Mouse (Mus musculus) cerebellum, postnatal 14 days (tissue): Measurements from ENCODE around the gene RPS10-NUDT3.

Experiments used
- DNase-seq, 2 experiments: peaks; one replicate each; pipeline ENCODE4 v3.0.0; 2021; ENCODE audit warnings: mixed read lengths in 2 of 2

The RPS10-NUDT3 gene

GRCm38 (mm10) chr17:27573772-27574320 lies 61.2 kb downstream of the RPS10-NUDT3 start:
- no peak for DNase-seq

- no peak for DNase-seq
Observed at GRCm38 (mm10) chr17:27571315-27571714, 63.7 kb downstream of the RPS10-NUDT3 start.

DNA sequence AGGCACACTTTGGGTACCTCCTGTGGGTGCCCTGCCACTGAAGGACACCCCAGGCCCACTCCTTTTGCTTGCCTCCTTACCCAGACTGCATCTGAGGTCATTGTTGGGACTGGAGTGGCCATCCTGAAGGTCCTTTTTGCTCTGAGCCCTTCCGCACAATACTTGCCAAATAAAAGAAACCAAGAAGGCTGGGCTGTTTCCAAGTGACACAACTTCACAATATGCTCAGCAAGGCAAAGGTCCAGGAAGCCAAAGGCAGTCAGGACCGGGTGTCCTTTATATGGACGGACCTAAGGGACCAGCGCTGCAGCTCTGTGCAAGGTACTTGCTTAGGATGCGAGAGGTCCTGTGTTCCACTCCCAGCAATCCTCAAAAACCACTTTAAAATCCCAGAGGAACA lies 66.8 kb downstream of the RPS10-NUDT3 start:
- no peak for DNase-seq

GRCm38 (mm10) chr17:27565942-27566267 lies 69.1 kb downstream of the RPS10-NUDT3 start:
- DNase-seq = no peak

- DNase-seq = peak; percentile 99 to 100
Observed at GRCm38 (mm10) chr17:27565163-27565941, 69.7 kb downstream of the RPS10-NUDT3 start, which contains the start of gene AI413582. AI413582 (minus strand) TSS chr17:27565756.

- DNase-seq = no peak
Observed at GRCm38 (mm10) chr17:27564391-27565162, 70.4 kb downstream of the RPS10-NUDT3 start.

GRCm38 (mm10) chr17:27563771-27564244 lies 71.2 kb downstream of the RPS10-NUDT3 start:
- DNase-seq = peak in 1 of 2 experiments; percentile 63

DNA sequence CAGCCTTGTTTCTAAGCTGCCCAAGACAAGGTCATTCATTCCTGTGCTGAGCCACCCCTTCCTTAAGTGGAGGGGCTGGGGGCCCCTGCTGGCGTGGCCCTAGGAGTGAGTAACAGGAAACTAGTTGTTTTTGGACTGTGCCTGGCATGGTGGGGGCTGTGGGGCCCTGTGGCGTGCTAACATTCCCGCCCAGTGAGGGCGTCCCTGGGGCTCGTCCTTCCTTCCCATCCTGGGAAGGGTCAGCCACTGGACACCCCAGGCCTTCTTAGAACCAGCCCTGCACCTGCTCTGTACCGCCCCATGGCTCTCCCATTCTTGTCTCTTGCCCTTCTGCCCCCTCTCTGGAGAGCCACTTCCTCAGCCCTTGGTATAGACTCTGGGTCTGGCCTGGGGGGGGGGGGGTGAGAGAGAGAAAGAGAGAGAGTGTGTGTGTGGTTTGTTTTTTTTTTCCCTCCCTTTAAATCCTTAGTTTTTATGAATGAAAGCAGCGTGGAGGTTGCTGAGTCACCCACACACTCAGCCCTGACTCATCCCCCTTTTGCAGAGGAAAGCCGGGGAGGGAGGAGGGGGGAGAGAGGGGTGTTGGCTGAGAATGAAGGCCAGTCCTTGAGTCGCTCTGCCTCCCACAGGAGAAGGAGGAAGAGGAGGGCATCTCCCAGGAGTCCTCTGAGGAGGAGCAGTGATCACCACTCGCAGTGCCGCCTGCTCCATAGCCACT lies 73.1 kb downstream of the RPS10-NUDT3 start:
- no peak for DNase-seq

DNA sequence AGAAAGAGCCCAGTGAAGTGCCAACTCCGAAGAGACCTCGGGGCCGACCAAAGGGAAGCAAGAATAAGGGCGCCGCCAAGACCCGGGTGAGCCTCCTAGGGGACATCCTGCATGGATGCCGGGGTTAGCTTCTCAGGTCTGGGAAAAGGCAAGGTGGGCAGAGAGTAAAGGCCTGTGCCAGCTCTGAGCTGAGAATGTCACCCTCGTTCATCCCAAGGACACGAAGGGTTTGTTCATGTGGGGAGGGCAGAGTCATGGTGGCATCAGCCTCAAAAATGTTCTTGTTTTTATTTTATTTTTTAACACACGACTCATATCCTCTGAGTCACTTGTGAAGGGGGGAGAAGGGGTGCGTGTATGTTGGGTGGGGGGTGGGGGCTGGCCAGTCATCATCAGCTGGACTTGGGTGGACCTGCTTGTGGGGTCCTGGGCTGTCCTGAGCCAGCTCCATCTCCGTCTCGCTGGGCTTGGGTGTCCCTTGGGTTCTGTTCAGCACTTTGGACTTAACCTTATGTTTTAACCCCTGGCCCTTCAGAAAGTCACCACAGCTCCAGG lies 74.0 kb downstream of the RPS10-NUDT3 start:
- no peak for DNase-seq

- no peak for DNase-seq
Observed at GRCm38 (mm10) chr17:27559596-27559995, 75.4 kb downstream of the RPS10-NUDT3 start.

DNA sequence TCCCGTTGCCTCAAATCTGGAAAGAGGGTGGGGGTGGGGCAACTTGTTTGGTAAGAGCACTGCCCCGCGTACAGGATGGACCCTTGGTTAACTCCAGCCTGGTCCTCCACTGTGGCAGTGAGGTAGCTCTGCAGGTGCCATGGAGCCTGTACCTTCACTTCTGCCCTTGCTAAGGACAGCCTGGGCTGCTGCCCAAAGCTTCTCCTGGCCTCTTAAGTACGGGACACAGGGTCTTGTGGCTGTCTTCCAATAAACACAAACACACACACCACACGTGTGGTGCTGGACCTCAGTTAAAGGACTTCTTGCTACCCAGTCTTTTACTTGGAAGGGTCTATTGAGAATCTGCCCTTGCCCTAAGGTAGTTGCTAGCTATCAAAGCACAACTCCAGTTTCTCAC lies 76.2 kb downstream of the RPS10-NUDT3 start:
- DNase-seq = no peak

GRCm38 (mm10) chr17:27557927-27558661 lies 76.9 kb downstream of the RPS10-NUDT3 start:
- DNase-seq = peak; percentile 67

GRCm38 (mm10) chr17:27557181-27557926 lies 77.7 kb downstream of the RPS10-NUDT3 start:
- peak; percentile 59 to 69 for DNase-seq

GRCm38 (mm10) chr17:27556315-27557011 lies 78.6 kb downstream of the RPS10-NUDT3 start, which contains the start of gene Hmga1:
Hmga1 (plus strand) TSS chr17:27556497.
- peak; percentile 91 for DNase-seq

DNA sequence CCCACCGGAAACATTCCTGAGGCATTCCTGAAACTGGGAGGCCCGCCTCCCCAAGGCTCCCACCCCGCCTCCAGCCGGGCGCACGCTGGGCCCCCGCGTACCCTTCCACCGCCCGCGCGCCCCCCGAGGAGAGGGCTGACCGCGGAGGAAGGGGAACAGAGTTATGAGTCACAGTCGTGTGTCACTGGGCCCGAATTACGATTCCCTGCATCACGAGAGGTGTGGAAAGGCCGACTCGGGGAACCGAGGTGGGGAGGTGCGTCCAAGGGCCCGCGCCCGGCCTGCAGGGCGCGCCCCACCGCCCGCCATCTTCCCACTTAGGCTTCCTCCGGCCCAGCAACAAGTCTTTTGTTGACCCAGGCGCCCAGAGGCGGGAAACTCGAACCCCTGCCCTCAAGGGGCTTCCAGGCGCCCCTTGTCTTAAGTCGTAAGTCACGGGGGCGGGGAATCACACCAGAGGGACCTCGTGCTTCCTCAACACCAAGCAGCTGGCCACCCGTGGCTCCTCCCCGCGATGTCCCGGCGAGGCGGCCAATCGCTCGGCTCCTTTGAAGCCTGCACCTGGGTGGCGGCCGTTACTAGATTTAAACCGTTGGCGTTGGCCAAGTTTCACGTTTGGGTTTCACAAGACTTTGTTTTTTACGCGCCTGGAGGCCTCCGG lies 79.4 kb downstream of the RPS10-NUDT3 start:
- no peak for DNase-seq

DNA sequence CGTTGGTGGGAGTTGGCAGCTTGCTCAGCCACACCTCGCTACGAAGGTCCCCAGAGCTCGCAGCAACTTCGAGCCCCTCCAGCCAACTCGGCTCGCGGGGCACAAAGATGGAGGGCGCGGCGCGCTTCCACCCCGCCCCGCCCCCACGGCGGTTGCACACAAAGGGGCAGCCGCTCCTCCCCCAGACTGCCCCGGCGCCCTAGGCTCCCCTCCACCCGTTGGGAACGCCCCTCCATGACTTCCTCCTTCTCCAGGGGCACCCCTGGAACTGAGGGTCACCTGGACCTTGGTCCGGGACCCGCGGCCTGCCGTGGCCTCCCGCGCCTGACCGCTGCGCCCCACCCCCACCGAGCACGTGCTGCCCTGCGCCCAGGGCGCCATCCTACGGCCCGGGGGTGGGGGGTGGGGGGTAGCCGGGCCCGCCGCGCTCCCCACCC lies 79.9 kb downstream of the RPS10-NUDT3 start:
- no peak for DNase-seq

- no peak for DNase-seq
Observed at GRCm38 (mm10) chr17:27554062-27554960, 80.7 kb downstream of the RPS10-NUDT3 start.
